8 mouse cellular contexts compared by ENCODE assay signal in the genomic region with DNA sequence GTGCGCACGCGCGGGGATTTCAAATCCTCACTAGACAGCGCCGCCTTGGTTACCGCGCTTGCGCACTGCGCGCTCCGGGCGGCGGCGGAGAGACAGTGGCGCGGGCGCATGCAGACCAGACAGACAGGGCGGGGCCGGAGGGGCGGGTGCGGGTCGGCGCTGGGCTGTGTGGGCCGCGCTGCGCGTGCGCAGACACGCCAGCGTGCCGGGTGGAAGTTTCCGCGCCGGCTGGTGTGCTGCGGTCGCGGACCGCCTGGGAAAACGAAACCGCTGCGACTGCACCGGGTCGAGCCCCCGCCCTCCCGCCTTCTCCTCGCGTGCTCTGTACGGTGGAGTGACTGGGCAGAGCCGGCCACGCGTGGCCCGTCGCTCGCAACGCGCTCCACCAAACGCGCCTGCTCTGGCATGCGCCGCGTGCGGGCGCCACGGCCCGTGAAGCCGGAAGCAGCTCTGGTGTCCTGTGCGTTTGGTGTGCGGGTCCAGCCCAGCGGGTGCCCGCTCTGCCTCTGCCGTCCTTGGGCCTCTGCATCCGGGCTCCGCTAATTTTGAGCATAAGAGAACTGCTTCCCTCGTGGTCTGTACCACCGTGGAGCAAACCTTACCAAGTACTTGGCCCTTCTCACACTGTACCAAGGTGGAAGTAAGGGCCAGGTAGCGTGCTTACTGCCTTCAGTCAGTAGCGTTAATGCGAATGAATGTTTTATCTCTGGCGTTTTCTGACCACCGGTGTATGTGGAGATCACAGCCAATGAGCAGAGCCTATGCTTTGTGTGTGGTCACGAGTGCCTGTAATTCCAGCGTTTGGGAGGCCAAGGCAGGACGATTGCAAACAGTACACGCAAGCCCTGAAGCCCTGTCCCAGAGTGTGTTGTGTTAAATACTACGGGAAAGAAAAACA. TPM values are rescaled to one million over a fixed set of nuclear protein-coding genes. Genes with fewer than 3 reads are reported as not detected.
DNase-seq lines count a peak whose midpoint lies in the region; ATAC-seq and TF ChIP-seq lines count a peak whose summit lies in the region.

No protein-coding gene starts in this region.

- peak; percentile 90 for DNase-seq in WW6 (ENCODE audit: low read depth, low spot score)
- DNase-seq in cerebellum, postnatal 4 days (ENCODE audit: low spot score in 2 of 2): peak; percentile 94 to 99
- peak; percentile 96 for DNase-seq in gastrocnemius, adult 18-20 months (ENCODE audit: low spot score)
- peak; percentile 99 for DNase-seq in hindbrain, postnatal 0 days (ENCODE audit: low spot score)
- peak; percentile 97 to 99 for DNase-seq in left cerebral cortex, adult 2 months (ENCODE audit: extremely low spot score in 1 of 2, low spot score in 2 of 2)
- DNase-seq in right cerebral cortex, adult 2 months (ENCODE audit: low spot score in 2 of 2): peak; percentile 94 to 98
- DNase-seq in urinary bladder, postnatal 14 days (ENCODE audit: low spot score): peak; percentile 98

- intact Hi-C loops in left cerebral cortex, adult 2 months (cut with DNase I): loop anchor here (1.0 kb wide), 1 partner anchor 76 kb away; a partner anchor contains a TSS

- peak overlapping the region; percentile 96 for H3K4me2 ChIP-seq in hindbrain, postnatal 0 days (ENCODE audit: low read depth, low read length)

- H3K4me1 ChIP-seq in hindbrain, postnatal 0 days (ENCODE audit: insufficient read depth, low read length): peaks cover 29% of the 10 kb centered on the region

- no peaks in the 10 kb centered on the region for H3K9me3 ChIP-seq in hindbrain, postnatal 0 days (ENCODE audit: low read length)

- no peaks in the 10 kb centered on the region for H3K27me3 ChIP-seq in hindbrain, postnatal 0 days (ENCODE audit: insufficient read depth, low read length)

- ATAC-seq in hindbrain, postnatal 0 days: peak; percentile 95
- ATAC-seq in megakaryocyte, adult 5-6 weeks (ENCODE audit: poor library complexity, severe bottlenecking): peak; percentile 73

- WGBS in hindbrain, postnatal 0 days: under 1% methylated on average over 79 of the region's 86 CpGs

- H3K36me3 ChIP-seq in hindbrain, postnatal 0 days (ENCODE audit: insufficient read depth, low read length): no peaks in the 10 kb centered on the region

- TF ChIP-seq CTCF in hindbrain, postnatal 0 days (IDR thresholded peaks at IDR 0.05; ENCODE audit: low read depth): 0 out of 2 replicates have a peak, but pooled peaks have one; percentile 1
- no peak; the same call in 1 of the 2 replicates for TF ChIP-seq CTCF in left cerebral cortex, adult 2 months (IDR thresholded peaks at IDR 0.05)

- peak overlapping the region; percentile 94 for H3K27ac ChIP-seq in hindbrain, postnatal 0 days
- H3K27ac ChIP-seq in left cerebral cortex, adult 2 months: peak overlapping the region; percentile 89

- peak overlapping the region; percentile 82 for H3K9ac ChIP-seq in hindbrain, postnatal 0 days (replicated peaks; ENCODE audit: low read length)

- peak overlapping the region; percentile 76 for H3K4me3 ChIP-seq in hindbrain, postnatal 0 days (ENCODE audit: low read length)
- peak overlapping the region; percentile 94 for H3K4me3 ChIP-seq in left cerebral cortex, adult 2 months

RNA-seq across cellular contexts. Expression of a gene that starts 0.5 kb away (rescaled TPM):
- 1 to 10 TPM; 5.6 to 6.3 TPM for total RNA-seq in gastrocnemius, adult 18-20 months (2021)
- 22.3 and 22.6 TPM in 2 replicates for total RNA-seq in hindbrain, postnatal 0 days (2014; rRNA removed)
- 4.8 and 5.1 TPM in 2 replicates for polyA plus RNA-seq in hindbrain, postnatal 0 days (2015; fragmentation: Nextera tagmentation; extraction: Ambion mirVana)
- 10 to 100 TPM; 46.5 to 48.2 TPM for total RNA-seq in left cerebral cortex, adult 2 months (2021)
- total RNA-seq in megakaryocyte, adult 5-6 weeks (2015): 10.4 and 11.1 TPM in 2 replicates
- total RNA-seq in megakaryocyte, adult 5-6 weeks (2017): 10.2 and 13.3 TPM in 2 replicates

RNA-seq across cellular contexts. Expression of a gene that starts 1.4 kb away (rescaled TPM):
- 10 to 100 TPM; 42.4 to 46.5 TPM for total RNA-seq in gastrocnemius, adult 18-20 months (2021)
- 34.9 and 37.6 TPM in 2 replicates for total RNA-seq in hindbrain, postnatal 0 days (2014; rRNA removed)
- 61.5 and 62.1 TPM in 2 replicates for polyA plus RNA-seq in hindbrain, postnatal 0 days (2015; fragmentation: Nextera tagmentation; extraction: Ambion mirVana)
- total RNA-seq in left cerebral cortex, adult 2 months (2021): 10 to 100 TPM; 83.2 to 93.0 TPM
- total RNA-seq in megakaryocyte, adult 5-6 weeks (2015): 32.6 and 33.9 TPM in 2 replicates
- 61.7 and 76.5 TPM in 2 replicates for total RNA-seq in megakaryocyte, adult 5-6 weeks (2017)

Comparison
In these comparisons a context has a peak if more than half of its experiments do, and no peak if none do; other contexts are left out.
1. Peak in every context shown above with its lines: DNase-seq, ATAC-seq, H3K4me3 ChIP-seq and H3K27ac ChIP-seq.